Mouse (Mus musculus) limb, embryonic 11.5 days (tissue): ENCODE data around the gene Fadd. TPM values are rescaled to one million over a fixed set of nuclear protein-coding genes. Genes with fewer than 3 reads are reported as not detected.

Experiments used
- ATAC-seq: fragments of 200-750 bp; cut with Nextera tagmentation; 2 replicates; pipeline ENCODE4 v1.8.0; 2017; ENCODE audit warnings: low read depth; ENCODE audit not compliant: insufficient number of reproducible peaks, low FRiP score, low TSS enrichment
- DNase-seq: peaks from one replicate; pipeline ENCODE4 v3.0.0-alpha.2; 2015; ENCODE audit warnings: low spot score
- H3K27ac ChIP-seq: fragments of 300-500 bp; sonication (generic); replicated peaks from 2 replicates; pipeline ENCODE4 v1.5.1; 2014; ENCODE audit warnings: low read depth, mild to moderate bottlenecking, low read length
- H3K27me3 ChIP-seq: fragments of 300-500 bp; sonication (generic); 2 replicates; pipeline ENCODE4 v1.6.1; 2014; ENCODE audit warnings: mild to moderate bottlenecking, low read length, mixed read lengths; ENCODE audit not compliant: control insufficient read depth, insufficient read depth
- H3K36me3 ChIP-seq: fragments of 300-500 bp; sonication (generic); 2 replicates; pipeline ENCODE4 v1.6.1; 2014; ENCODE audit warnings: mild to moderate bottlenecking, low read length, moderate library complexity, mixed read lengths; ENCODE audit not compliant: control insufficient read depth, insufficient read depth
- H3K4me1 ChIP-seq: fragments of 300-500 bp; sonication (generic); 2 replicates; pipeline ENCODE4 v1.6.1; 2014; ENCODE audit warnings: low read length, mixed read lengths; ENCODE audit not compliant: control insufficient read depth, insufficient read depth
- H3K4me2 ChIP-seq: fragments of 300-500 bp; sonication (generic); 2 replicates; pipeline ENCODE4 v1.6.1; 2014; ENCODE audit warnings: low read depth, mild to moderate bottlenecking, moderate library complexity; ENCODE audit not compliant: severe bottlenecking
- H3K4me3 ChIP-seq: fragments of 300-500 bp; sonication (generic); 2 replicates; pipeline ENCODE4 v1.5.1; 2014; ENCODE audit warnings: low read depth, low read length
- H3K9ac ChIP-seq: fragments of 300-500 bp; sonication (generic); 2 replicates; pipeline ENCODE4 v1.6.1; 2014; ENCODE audit warnings: mild to moderate bottlenecking, low read length
- H3K9me3 ChIP-seq: fragments of 300-500 bp; sonication (generic); 2 replicates; pipeline ENCODE4 v1.6.1; 2016; ENCODE audit warnings: low read length; ENCODE audit not compliant: control insufficient read depth
- WGBS: fragments of 180-500 bp; shearing (Covaris S2); extraction: QIAGEN DNeasy Blood & Tissue Kit; methylation state at CpG from one replicate; pipeline ENCODE4 v1.1.7; 2014; 5-methylcytosine and 5-hydroxymethylcytosine counted together
- polyA plus RNA-seq: library from polyadenylated mRNA; unstranded; fragments of >200 nt; fragmentation: Nextera tagmentation; extraction: Ambion mirVana; gene quantifications from 2 replicates; pipeline ENCODE4 v1.2.1, GENCODE M21; 2014

Fadd gene
- polyA plus RNA-seq, 1 experiment from 2014 or later: 12.3 TPM

DNA sequence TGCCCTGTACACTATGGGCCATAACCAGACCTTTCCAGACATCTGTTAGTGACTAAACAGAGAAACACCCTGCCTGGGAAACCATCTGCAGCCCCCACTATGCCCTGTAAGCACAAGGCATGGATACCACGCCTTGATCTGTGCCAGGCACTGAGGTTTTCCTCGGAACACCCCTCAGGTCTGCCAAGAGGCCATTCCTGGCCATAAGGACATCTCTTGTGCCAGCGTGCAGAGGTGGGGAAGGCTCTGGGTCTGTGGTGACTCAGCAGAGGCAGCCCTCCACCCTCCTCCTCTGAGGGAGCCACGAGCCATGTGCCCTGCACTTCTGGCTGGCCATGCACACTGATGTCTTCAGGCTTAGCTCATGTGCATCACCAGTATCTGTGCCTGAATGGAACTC is 30.6 kb upstream of the Fadd start:
- H3K27ac ChIP-seq: no peak overlapping the region
- WGBS: 76% methylated on average over 4 of the region's 4 CpGs
- H3K27me3 ChIP-seq: no peaks in the 10 kb centered on the region
- no peak overlapping the region for H3K4me2 ChIP-seq
- no peaks in the 10 kb centered on the region for H3K9me3 ChIP-seq
- no peak for ATAC-seq
- DNase-seq: no peak
- H3K9ac ChIP-seq: no peak overlapping the region
- H3K4me3 ChIP-seq: no peak overlapping the region
- H3K36me3 ChIP-seq: no peaks in the 10 kb centered on the region
- no peaks in the 10 kb centered on the region for H3K4me1 ChIP-seq

DNA sequence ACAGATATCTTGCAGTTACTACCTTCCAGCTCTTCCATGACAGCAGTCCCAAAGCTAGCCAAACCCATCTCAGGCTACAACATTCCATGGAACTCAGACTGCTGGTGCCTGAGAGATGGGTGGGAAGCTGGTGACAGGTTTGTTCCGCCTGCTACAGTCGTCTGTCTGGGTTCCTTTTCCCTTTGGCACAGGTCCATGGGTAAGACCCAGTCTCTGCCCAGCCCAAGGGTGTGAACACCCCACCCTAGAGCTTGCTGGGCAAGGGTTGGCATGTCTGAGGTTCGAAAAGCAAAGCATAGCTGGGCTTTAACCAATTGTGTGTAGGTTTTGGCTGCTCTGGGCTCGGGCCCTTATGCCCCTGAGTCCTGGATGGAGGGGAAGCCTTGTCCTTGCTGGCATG is 30.1 kb upstream of the Fadd start:
- Histone ChIP-seq H3K27me3 (no peaks in the 10 kb centered on the region), H3K27ac (no peak overlapping the region), H3K4me3 (no peak overlapping the region), H3K4me1 (no peaks in the 10 kb centered on the region), H3K9me3 (no peaks in the 10 kb centered on the region), H3K36me3 (no peaks in the 10 kb centered on the region), H3K9ac (no peak overlapping the region), H3K4me2 (no peak overlapping the region)
- WGBS: 79% methylated on average over 4 of the region's 4 CpGs
- DNase-seq (no peak), ATAC-seq (no peak)

DNA sequence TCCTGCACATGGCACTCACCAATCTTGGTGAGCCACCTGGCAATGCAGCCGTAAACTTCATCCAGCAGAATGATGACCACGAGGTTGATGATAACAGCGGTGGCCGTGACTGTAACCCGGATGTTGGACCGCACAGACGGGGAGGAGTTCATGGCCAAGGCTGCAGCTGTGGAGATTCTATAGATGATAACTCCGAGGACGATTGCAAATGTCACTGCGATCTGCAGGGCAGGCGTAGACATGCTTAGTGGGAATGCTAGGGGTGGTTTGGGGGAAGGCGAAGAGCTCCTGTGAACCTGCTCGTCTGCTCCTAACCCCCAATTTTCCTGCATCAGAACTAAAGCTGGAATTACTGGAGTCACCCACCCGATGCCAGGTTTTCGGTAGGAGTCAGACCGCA is 29.3 kb upstream of the Fadd start:
- Histone ChIP-seq H3K36me3 (no peaks in the 10 kb centered on the region), H3K4me2 (no peak overlapping the region), H3K9ac (no peak overlapping the region), H3K27me3 (no peaks in the 10 kb centered on the region), H3K4me3 (no peak overlapping the region), H3K9me3 (no peaks in the 10 kb centered on the region), H3K27ac (no peak overlapping the region), H3K4me1 (no peaks in the 10 kb centered on the region)
- ATAC-seq (no peak), DNase-seq (no peak)
- 85% methylated on average over 16 of the region's 16 CpGs for WGBS

DNA sequence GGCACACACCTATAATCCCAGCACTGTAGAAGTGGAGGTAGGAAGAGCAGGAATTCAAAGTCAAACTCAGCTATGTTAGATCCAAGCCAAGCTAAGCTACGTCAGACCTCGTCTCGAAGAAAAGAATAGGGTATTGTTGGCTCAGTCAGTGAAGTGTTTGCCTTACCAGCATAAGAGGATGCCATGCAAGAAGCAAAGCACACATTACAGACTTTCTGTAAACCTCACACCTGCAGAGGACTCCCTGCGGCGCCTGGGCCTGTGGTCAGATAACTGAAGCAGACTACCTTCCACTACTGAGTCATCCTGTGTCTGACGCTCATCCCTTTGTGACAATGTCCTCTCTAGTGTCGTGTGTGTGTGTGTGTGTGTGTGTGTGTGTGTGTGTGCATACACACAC is 27.3 kb upstream of the Fadd start:
- no peak for ATAC-seq
- no peaks in the 10 kb centered on the region for H3K36me3 ChIP-seq

DNA sequence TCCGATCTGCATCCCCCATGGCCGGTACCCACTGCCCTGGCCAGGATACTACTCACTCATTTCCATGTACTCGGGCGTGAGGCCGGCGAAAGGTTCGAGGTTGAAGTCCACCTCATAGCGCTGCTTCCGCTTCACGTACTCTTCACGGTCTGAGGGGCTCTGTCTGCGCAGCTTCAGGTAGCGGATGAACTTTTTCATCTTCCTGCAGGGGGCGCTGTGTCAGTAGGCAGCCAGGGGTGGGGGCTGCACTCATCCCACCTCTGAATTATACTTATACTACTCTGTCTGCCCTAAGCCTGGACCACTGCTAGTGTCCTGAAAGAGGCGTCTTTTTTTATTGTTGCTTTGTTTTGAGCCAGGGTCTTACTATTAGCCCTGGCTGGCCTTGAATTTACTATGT is 25.6 kb upstream of the Fadd start:
- Histone ChIP-seq H3K27me3 (no peaks in the 10 kb centered on the region), H3K4me3 (no peak overlapping the region), H3K4me2 (no peak overlapping the region), H3K9ac (no peak overlapping the region), H3K4me1 (no peaks in the 10 kb centered on the region), H3K27ac (no peak overlapping the region), H3K36me3 (no peaks in the 10 kb centered on the region), H3K9me3 (no peaks in the 10 kb centered on the region)
- DNase-seq (no peak), ATAC-seq (no peak)
- WGBS: 88% methylated on average over 15 of the region's 15 CpGs

More for the DNA sequence above, 27.3 kb upstream of the Fadd start:
- 87% methylated on average over 7 of the region's 7 CpGs for WGBS
- no peaks in the 10 kb centered on the region for H3K27me3 ChIP-seq
- no peak overlapping the region for H3K27ac ChIP-seq
- no peaks in the 10 kb centered on the region for H3K9me3 ChIP-seq
- H3K9ac ChIP-seq: no peak overlapping the region
- H3K4me2 ChIP-seq: no peak overlapping the region
- no peaks in the 10 kb centered on the region for H3K4me1 ChIP-seq
- DNase-seq: no peak
- no peak overlapping the region for H3K4me3 ChIP-seq

DNA sequence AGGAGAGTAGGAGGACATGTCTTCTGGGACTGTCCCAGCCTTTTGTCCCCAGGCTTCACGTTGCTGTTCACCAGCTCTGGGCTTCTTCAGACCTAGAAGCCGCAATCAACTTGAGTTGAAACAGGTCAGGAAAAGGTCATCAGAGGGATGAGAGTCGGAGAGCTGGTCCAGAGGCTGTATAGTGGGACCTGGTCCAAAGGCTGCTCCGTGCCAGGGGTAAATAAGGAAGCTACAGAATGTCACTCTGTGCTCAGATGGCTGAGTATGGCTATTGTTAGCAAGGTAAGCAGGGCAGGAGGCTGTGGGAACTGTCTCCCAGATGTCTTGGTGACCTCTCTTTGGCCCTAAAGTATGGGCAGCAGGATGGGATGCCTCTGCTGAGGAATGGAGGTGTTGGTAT is 22.5 kb upstream of the Fadd start:
- 72% methylated on average over 4 of the region's 4 CpGs for WGBS
- H3K36me3 ChIP-seq: no peaks in the 10 kb centered on the region
- H3K4me1 ChIP-seq: no peaks in the 10 kb centered on the region
- H3K27me3 ChIP-seq: no peaks in the 10 kb centered on the region
- H3K9me3 ChIP-seq: no peaks in the 10 kb centered on the region
- DNase-seq (no peak), ATAC-seq (no peak)
- no peak overlapping the region for H3K4me2 ChIP-seq
- no peak overlapping the region for H3K9ac ChIP-seq
- no peak overlapping the region for H3K27ac ChIP-seq
- no peak overlapping the region for H3K4me3 ChIP-seq

DNA sequence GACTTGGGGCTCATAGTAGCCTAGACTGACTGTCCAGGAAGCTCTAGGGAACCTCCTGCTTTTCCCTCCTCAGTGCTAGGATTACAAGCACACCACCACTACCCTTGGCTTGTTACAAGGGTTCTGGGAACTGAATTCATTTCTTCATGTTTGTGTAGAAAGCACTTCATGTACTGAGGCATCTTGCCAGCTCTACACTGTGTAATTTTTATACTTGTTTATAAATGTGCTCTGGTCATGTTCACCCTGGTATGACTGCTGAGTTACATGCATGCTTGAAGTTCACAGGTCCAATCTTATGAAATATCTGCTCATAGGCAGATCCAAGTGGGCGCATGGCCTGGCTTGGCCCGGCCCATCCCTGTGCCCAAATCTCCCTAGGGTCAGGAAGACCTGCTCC is 22.0 kb upstream of the Fadd start:
- 96% methylated on average over 2 of the region's 2 CpGs for WGBS
- no peaks in the 10 kb centered on the region for H3K9me3 ChIP-seq
- H3K36me3 ChIP-seq: no peaks in the 10 kb centered on the region
- no peaks in the 10 kb centered on the region for H3K27me3 ChIP-seq
- H3K27ac ChIP-seq: no peak overlapping the region
- H3K4me2 ChIP-seq: no peak overlapping the region
- no peak overlapping the region for H3K4me3 ChIP-seq
- no peaks in the 10 kb centered on the region for H3K4me1 ChIP-seq
- DNase-seq (no peak), ATAC-seq (no peak)
- H3K9ac ChIP-seq: no peak overlapping the region

DNA sequence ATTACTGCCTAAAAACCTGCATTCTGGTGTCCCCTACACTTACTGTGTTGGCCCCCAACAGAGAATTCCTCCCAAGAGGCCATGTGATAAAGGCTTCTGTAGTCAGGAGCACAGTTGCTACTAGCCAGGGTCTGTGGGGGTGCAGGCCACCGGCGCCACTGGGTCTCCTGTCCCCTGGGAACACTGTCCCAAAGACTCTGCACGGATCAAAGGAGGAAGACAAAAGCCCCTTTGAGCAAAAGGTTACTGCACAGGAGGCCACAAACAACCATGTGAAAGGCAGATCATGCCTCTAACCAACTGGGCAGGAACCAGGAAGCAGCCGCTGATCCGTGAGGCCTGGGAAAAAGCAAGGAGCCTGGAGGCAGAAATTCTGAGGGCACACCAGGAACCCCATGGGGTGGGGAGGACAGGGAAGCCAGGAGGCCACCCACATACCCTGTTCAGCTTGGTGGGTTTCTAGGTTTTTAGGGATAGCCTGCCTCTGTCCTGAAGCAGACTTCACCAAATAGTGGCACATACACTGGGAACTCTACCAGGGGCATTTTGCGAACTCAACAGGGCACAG is 18.2 kb upstream of the Fadd start:
- ATAC-seq: no peak
- H3K9ac ChIP-seq: no peak overlapping the region
- WGBS: 67% methylated on average over 6 of the region's 6 CpGs
- no peak overlapping the region for H3K27ac ChIP-seq
- no peaks in the 10 kb centered on the region for H3K4me1 ChIP-seq
- H3K36me3 ChIP-seq: no peaks in the 10 kb centered on the region
- no peaks in the 10 kb centered on the region for H3K27me3 ChIP-seq
- H3K9me3 ChIP-seq: no peaks in the 10 kb centered on the region
- no peak overlapping the region for H3K4me3 ChIP-seq
- DNase-seq: no peak
- H3K4me2 ChIP-seq: no peak overlapping the region

DNA sequence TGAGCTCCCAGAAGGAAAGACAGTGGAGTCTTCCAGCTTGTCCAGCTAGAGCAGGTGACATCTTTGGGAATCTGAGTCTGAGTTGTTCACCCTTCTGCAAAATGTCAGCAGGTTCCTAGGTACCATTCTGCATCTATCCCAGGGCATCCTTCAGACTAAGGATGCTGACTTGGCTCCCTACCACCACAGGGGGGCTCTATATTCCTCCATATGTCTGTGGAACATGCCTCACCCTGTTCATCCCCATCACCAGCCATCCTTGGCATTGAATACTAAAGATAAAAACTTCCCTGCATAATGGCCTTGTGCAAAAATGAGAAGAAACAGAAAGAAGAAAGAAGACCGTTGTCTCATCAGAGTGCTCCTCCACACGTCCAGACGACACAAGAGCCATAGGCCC is 7.2 kb upstream of the Fadd start:
- no peaks in the 10 kb centered on the region for H3K9me3 ChIP-seq
- no peak overlapping the region for H3K4me3 ChIP-seq
- ATAC-seq (no peak), DNase-seq (no peak)
- 94% methylated on average over 3 of the region's 3 CpGs for WGBS
- H3K4me1 ChIP-seq: no peaks in the 10 kb centered on the region
- H3K27me3 ChIP-seq: no peaks in the 10 kb centered on the region
- H3K9ac ChIP-seq: no peak overlapping the region
- no peak overlapping the region for H3K27ac ChIP-seq
- H3K36me3 ChIP-seq: no peaks in the 10 kb centered on the region
- no peak overlapping the region for H3K4me2 ChIP-seq
